Mouse (Mus musculus) gastrocnemius, adult 2 months (tissue): Measurements from ENCODE around the gene Hoxd13. TPM values are rescaled to one million over a fixed set of nuclear protein-coding genes. Genes with fewer than 3 reads are reported as not detected.

Experiments
- DNase-seq: peaks from one replicate; pipeline ENCODE4 v3.0.0; 2022
- H3K27ac ChIP-seq: fragments of 200-600 bp; 2 replicates; pipeline ENCODE4 v1.8.1; 2022; ENCODE audit warnings: mild to moderate bottlenecking
- H3K4me3 ChIP-seq: fragments of 200-600 bp; 2 replicates; pipeline ENCODE4 v1.8.1; 2022; ENCODE audit warnings: mild to moderate bottlenecking, moderate library complexity
- CTCF ChIP-seq: fragments of 200-600 bp; IDR thresholded peaks from 2 replicates; pipeline ENCODE4 v1.8.1; 2022; ENCODE audit warnings: antibody characterized with exemption, mild to moderate bottlenecking, moderate library complexity
- intact Hi-C: fragments of 180-260 bp; cut with DNase I; formaldehyde crosslinking; loops from one replicate; pipeline ENCODE4 v1.15.1; 2025
- microRNA-seq: library from miRNA; unstranded; fragments of <30 nt; microRNA quantifications from one replicate; pipeline ENCODE4 v1.2.0, GENCODE M21; 2021
- total RNA-seq, 2 experiments: library from RNA; stranded (reverse); gene quantifications; 2 replicates each; pipeline ENCODE4 v1.2.3; 2021

Hoxd13 gene
- total RNA-seq, 2 experiments from 2014 or later = not detected

- H3K27ac ChIP-seq = peak within 1 kb of the TSS; percentile 95
- peak; percentile 81 for DNase-seq
- no peak for TF ChIP-seq CTCF
- H3K4me3 ChIP-seq = peak within 1 kb of the TSS; percentile 93
- intact Hi-C loops = loop anchor here (5.0 kb wide), 1 partner anchor 115 kb away; the partner anchor contains the start of gene Mtx2
These were observed 43.9 kb downstream of the Hoxd13 start, which contains the start of the genes Hoxd3 and Hoxd4 for GRCm38 (mm10) chr2:74711721-74712621. Gene Hoxd3, plus strand, starts transcription at chr2:74711927. Gene Hoxd4, plus strand, starts transcription at chr2:74711929.

GRCm38 (mm10) chr2:74713239-74714150 lies 45.4 kb downstream of the Hoxd13 start:
- peak overlapping the region; percentile 93 for H3K4me3 ChIP-seq
- intact Hi-C loops = loop anchor here (5.0 kb wide), 1 partner anchor 114 kb away; the partner anchor contains the start of gene Mtx2
- no peak for TF ChIP-seq CTCF
- H3K27ac ChIP-seq = peak overlapping the region; percentile 95
- DNase-seq = peak; percentile 17

- H3K4me3 ChIP-seq = peak overlapping the region; percentile 93
- peak; percentile 47 for DNase-seq
- peak overlapping the region; percentile 95 for H3K27ac ChIP-seq
- intact Hi-C loops = loop anchor here (5.0 kb wide), 1 partner anchor 113 kb away; the partner anchor contains the start of gene Mtx2
- TF ChIP-seq CTCF = no peak
These were observed 46.2 kb downstream of the Hoxd13 start for GRCm38 (mm10) chr2:74714156-74714789.

DNA sequence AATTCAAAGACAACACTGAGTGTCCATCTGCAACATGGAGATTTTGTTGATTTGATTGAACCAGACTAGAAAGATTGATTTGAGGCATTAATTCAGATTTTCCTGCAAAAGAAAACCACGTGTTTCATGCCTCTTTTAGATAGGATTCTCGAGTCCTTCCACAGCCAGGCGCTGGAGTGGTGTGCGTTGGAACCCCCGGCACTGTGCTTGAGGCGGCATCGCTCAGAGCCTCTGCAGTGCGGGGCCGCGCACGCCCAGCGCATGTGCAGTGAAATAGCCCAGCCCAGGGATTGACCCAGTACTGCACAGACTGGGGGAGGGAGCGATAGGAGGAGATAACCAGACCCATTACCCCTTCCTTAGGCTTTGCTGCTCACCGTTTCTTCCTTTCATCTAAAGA lies 46.8 kb downstream of the Hoxd13 start:
- TF ChIP-seq CTCF = no peak
- H3K27ac ChIP-seq = peak overlapping the region; percentile 95
- H3K4me3 ChIP-seq = peak overlapping the region; percentile 93
- peak; percentile 58 for DNase-seq
- intact Hi-C loops = loop anchor here (1.0 to 5.0 kb wide), 3 partner anchors 112 to 422 kb away; partner anchors contain the start of gene Mtx2

GRCm38 (mm10) chr2:74715504-74716241 lies 47.6 kb downstream of the Hoxd13 start:
- TF ChIP-seq CTCF = peak; percentile 94
- intact Hi-C loops = loop anchor here (1.0 to 5.0 kb wide), 3 partner anchors 249 to 422 kb away; no protein-coding TSS in a partner anchor
- DNase-seq = peak; percentile 93
- Histone ChIP-seq H3K27ac (peak overlapping the region; percentile 95), H3K4me3 (peak overlapping the region; percentile 93)

- H3K27ac ChIP-seq = no peak overlapping the region
- intact Hi-C loops = no loop called here
- TF ChIP-seq CTCF = no peak
- no peak for DNase-seq
- H3K4me3 ChIP-seq = no peak overlapping the region
These were observed 52.3 kb downstream of the Hoxd13 start for GRCm38 (mm10) chr2:74720384-74720783.

- TF ChIP-seq CTCF = no peak
- no peak for DNase-seq
These were observed 52.9 kb downstream of the Hoxd13 start for GRCm38 (mm10) chr2:74720955-74721491.

More at GRCm38 (mm10) chr2:74720955-74721491, 52.9 kb downstream of the Hoxd13 start:
- Histone ChIP-seq H3K4me3 (no peak overlapping the region), H3K27ac (no peak overlapping the region)
- intact Hi-C loops = no loop called here

Small RNAs within 50 kb of the gene (microRNA-seq; reads per million reads assigned to microRNA genes)
- gene Gm44463 = not detected

Other genes starting within 250 kb of the Hoxd13 start
- 10 to 100 TPM; 47.4 to 56.8 TPM for gene Lnpk, start 88.9 kb upstream of the Hoxd13 start, total RNA-seq
- gene Evx2, start 8.8 kb upstream of the Hoxd13 start, total RNA-seq = not detected
- gene Hoxd12, start 6.7 kb downstream of the Hoxd13 start, total RNA-seq = not detected
- gene Hoxd11, start 11.2 kb downstream of the Hoxd13 start, total RNA-seq = not detected
- 1 to 10 TPM; 4.0 to 4.8 TPM for gene Hoxd10, start 23.6 kb downstream of the Hoxd13 start, total RNA-seq
- 10 to 100 TPM; 15.8 to 19.1 TPM for gene Hoxd9, start 29.4 kb downstream of the Hoxd13 start, total RNA-seq
- 10 to 100 TPM; 39.3 to 49.0 TPM for gene Hoxd8, start 36.3 kb downstream of the Hoxd13 start, total RNA-seq
- gene Hoxd3, start 43.6 kb downstream of the Hoxd13 start, total RNA-seq = not detected
- 1 to 10 TPM; 1.4 to 2.0 TPM for gene Hoxd4, start 43.6 kb downstream of the Hoxd13 start, total RNA-seq
- gene Gm28230, start 58.4 kb downstream of the Hoxd13 start, total RNA-seq = under 1 TPM; 0.08 to 0.36 TPM
- not detected for gene Hoxd1, start 94.7 kb downstream of the Hoxd13 start, total RNA-seq
- gene Mtx2, start 157.5 kb downstream of the Hoxd13 start, total RNA-seq = 10 to 100 TPM; 24.4 to 46.4 TPM